Mouse (Mus musculus): ENCODE results near the gene Rusc2.

DNA sequence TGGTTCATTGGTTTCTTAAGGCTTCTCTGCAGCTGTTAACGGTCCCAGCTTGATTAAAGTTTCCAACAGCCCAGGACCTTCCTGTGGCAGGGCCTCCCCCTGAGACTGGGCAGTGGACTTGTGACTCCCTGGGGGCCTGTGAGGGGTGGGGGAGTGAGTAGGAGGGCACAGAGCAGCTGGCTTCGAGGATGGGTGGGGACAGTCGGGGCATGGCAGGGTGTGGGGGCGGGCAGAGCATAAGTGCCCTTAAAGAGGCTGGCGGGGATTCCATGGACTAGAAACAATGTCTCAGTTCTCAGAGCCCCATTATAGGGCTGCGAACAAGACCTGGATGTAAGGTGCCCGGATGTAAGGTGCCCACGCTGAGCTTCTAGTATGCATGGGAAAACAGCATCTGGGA is 75.3 kb downstream of the Rusc2 start:
- no peak for TF ChIP-seq CTCF (IDR thresholded peaks at IDR 0.05; ENCODE audit: low read depth)
- no peak for TF ChIP-seq EP300 (optimal IDR thresholded peaks at IDR 0.05)

Measured in stomach, postnatal 0 days (tissue).